10 mouse cellular contexts compared by ENCODE assay signal in the genomic region with DNA sequence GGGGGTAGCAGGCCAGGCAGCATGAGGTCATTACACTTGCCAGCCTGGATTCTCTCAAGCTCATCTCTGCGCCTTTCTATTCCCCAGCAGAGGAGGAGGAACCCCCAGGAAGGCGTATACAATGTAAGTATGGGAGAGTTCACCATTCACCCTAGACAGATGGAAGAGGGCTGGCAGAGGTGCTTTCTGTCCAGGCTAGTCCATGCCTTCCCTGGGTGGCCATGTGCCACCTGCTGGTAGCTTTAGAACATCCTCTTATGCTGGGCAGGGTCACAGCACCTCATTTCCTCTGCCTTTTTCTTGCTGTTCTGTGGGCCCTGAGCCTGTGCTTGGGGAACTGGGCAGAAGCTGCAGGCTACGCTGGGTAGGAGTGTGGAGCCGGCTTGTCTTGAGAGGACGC.
DNase-seq lines count a peak whose midpoint lies in the region; ATAC-seq and TF ChIP-seq lines count a peak whose summit lies in the region.
"Had no signal": no experiment of that assay in that cellular context is flagged by ENCODE, and none has a peak within 500 bp of the region (broad histone marks: within the 10 kb centered on the region; RNA-seq: fewer than 3 reads in every experiment).

No protein-coding gene starts in this region.

- peak; percentile 66 for TF ChIP-seq CTCF in heart, adult 2 months (IDR thresholded peaks at IDR 0.05)

- no peaks in the 10 kb centered on the region for H3K79me2 ChIP-seq in heart, adult 2 months (replicated peaks; ENCODE audit: control insufficient read depth, insufficient read depth, low read length)

- no peak overlapping the region for H3K4me3 ChIP-seq in heart, adult 2 months
- H3K4me3 ChIP-seq: midbrain, embryonic 12.5 days had no signal

- ATAC-seq in inflammation-experienced regulatory T-cells, adult 6 months = peak; percentile 38

- H3K4me1 ChIP-seq in heart, adult 2 months (ENCODE audit: control insufficient read depth, insufficient read depth, low read length) = peaks cover 5% of the 10 kb centered on the region

- no peak overlapping the region for H3K9ac ChIP-seq in heart, adult 2 months (ENCODE audit: low read depth, low read length)
- H3K9ac ChIP-seq: midbrain, embryonic 12.5 days had no signal

- no peaks in the 10 kb centered on the region for H3K36me3 ChIP-seq in heart, adult 2 months (ENCODE audit: control insufficient read depth, insufficient read depth, low read length)
- H3K36me3 ChIP-seq: midbrain, embryonic 12.5 days had no signal

- no peak overlapping the region for H3K27ac ChIP-seq in heart, adult 2 months
- H3K27ac ChIP-seq: midbrain, embryonic 12.5 days had no signal

- no peak for TF ChIP-seq EP300 in heart, adult 2 months (IDR thresholded peaks at IDR 0.05; ENCODE audit: insufficient read depth, low read depth, low read length)

- intact Hi-C loops in heart, adult 2 months (cut with DNase I) = loop anchor here (1.0 kb wide), 1 partner anchor 78 kb away; no protein-coding TSS in a partner anchor
- intact Hi-C loops in heart, postnatal 36 days (cut with DNase I) = loop anchor here (10.0 kb wide), 1 partner anchor 214 kb away; no protein-coding TSS in a partner anchor

- H3K27me3 ChIP-seq in heart, adult 2 months (ENCODE audit: control insufficient read depth, insufficient read depth, low read length) = no peaks in the 10 kb centered on the region

- DNase-seq in heart, adult 2 months = no peak
- DNase-seq in heart, postnatal 36 days = no peak
- peak; percentile 43 for DNase-seq in retina, embryonic 14.5 days (ENCODE audit: low spot score)
- no peak for DNase-seq in retina, postnatal 1 day
- peak; percentile 60 for DNase-seq in thymus, postnatal 0 days (ENCODE audit: low spot score)
- DNase-seq in urinary bladder, adult 18-20 months (ENCODE audit: low spot score in 2 of 2) = no peak
- DNase-seq in right cerebral cortex, postnatal 14 days = no peak
- DNase-seq: kidney, adult 9 months had no signal

- TF ChIP-seq POLR2A in heart, adult 2 months (IDR thresholded peaks at IDR 0.05; ENCODE audit: insufficient read depth, low read depth, low read length) = no peak

- 92% methylated on average over 5 of the region's 5 CpGs for WGBS in heart, adult 2 months

Comparison
In these comparisons a context has a peak if more than half of its experiments do, and no peak if none do; other contexts are left out.
1. DNase-seq: peak in retina, embryonic 14.5 days (single experiment) and thymus, postnatal 0 days (single experiment); none in heart, adult 2 months (0 of 2), heart, postnatal 36 days (0 of 2), retina, postnatal 1 day (single experiment), urinary bladder, adult 18-20 months (0 of 2) and right cerebral cortex, postnatal 14 days (single experiment).